Mouse (Mus musculus) v-Abl transformed pro-B cells (cell line): Measurements from ENCODE around the gene Aamdc.

Source experiments
- in situ Hi-C, 2 experiments: fragments of 400-800 bp; cut with MboI; formaldehyde crosslinking; loops; one replicate each; pipeline ENCODE4 v1.15.1; 2025; ENCODE audit not compliant: unreplicated experiment in 2 of 2

Aamdc gene

GRCm38 (mm10) chr7:97579067-97579975 is at the start of gene Aamdc, which contains the start of gene Rsf1:
Aamdc (minus strand) TSS chr7:97579497.
Rsf1 (plus strand) TSS chr7:97579889.
- in situ Hi-C loops: loop anchor here in 1 of 2 experiments (5.0 to 10.0 kb wide), 3 partner anchors 97 to 155 kb away; partner anchors contain the start of genes Clns1a and Ints4

- in situ Hi-C loops: no loop called here
Observed at GRCm38 (mm10) chr7:97623402-97623801, 44.1 kb upstream of the Aamdc start.

- in situ Hi-C loops: no loop called here
Observed at GRCm38 (mm10) chr7:97622676-97623075, 43.4 kb upstream of the Aamdc start.

GRCm38 (mm10) chr7:97621346-97621745 is 42.0 kb upstream of the Aamdc start:
- in situ Hi-C loops: no loop called here

- in situ Hi-C loops: no loop called here
Observed at GRCm38 (mm10) chr7:97598548-97598947, 19.3 kb upstream of the Aamdc start.

DNA sequence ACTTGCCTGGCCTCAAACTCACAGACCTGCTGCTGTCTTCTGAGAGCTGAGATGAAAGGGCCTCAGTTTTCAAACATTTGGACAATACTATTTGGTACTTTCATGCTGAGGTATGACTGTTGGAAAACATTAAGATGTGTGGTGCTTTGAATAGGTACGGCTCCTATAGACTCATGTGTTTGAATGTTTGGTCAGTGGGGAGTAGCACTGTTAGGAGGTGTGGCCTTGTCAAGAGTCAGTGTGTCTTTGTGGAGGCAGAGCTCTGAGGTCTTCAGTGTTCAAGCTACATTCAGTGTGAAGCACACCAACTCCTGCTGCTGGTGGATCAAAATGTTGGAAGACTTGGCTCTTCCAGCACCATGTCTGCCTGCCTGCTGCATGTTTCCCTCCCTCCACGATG is 14.2 kb upstream of the Aamdc start:
- in situ Hi-C loops: no loop called here

GRCm38 (mm10) chr7:97592396-97592795 is 13.1 kb upstream of the Aamdc start:
- in situ Hi-C loops: no loop called here

- in situ Hi-C loops: no loop called here
Observed at GRCm38 (mm10) chr7:97591336-97591735, 12.0 kb upstream of the Aamdc start.

DNA sequence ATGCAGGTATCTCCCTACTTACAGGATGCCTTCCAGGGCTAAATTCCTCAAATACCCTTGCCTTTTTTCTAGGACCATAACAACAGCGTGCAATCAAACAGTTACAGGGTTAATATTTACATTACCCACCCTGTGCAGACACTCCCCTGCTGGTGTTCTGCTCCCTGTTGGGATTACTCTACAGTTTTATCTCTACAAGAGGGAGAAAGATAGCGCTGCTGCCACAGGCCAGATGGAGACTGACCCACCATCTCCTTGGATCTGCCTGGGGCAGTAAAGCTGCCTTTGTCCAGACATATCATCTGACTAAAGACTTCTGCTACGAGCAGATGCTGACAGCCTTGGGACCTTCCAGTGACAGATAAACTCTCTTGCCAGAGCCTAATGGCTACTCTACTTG is 11.2 kb upstream of the Aamdc start:
- in situ Hi-C loops: no loop called here

DNA sequence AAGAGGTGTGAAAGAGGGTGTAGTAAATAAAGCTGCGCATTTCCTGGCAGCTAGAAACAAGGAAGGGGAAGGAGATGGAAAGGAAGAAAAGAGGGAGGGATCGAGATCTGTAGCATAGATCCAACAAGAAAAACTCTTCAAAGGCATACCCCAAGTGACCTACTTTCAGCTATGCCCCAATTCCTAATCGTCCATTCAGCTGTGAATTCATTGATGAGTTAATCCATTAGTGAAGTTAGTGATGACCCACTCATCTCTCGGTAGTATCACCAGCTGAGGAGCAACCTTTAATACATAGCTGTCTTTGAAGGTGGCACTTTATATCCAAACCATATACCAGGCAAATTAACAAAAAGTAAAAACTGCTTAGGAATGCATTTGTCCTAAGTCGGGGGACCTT is 9.2 kb upstream of the Aamdc start:
- in situ Hi-C loops: loop anchor here (5.0 to 10.0 kb wide), 2 partner anchors 86 to 106 kb away; partner anchors contain the start of gene Ints4 (in 1 of the 2)

GRCm38 (mm10) chr7:97580843-97581214 is 1.5 kb upstream of the Aamdc start:
- in situ Hi-C loops: loop anchor here in 1 of 2 experiments (10.0 kb wide), 1 partner anchor 94 kb away; no protein-coding TSS in a partner anchor

GRCm38 (mm10) chr7:97579976-97580842 is 912 bp upstream of the Aamdc start:
- in situ Hi-C loops: loop anchor here in 1 of 2 experiments (5.0 to 10.0 kb wide), 4 partner anchors 95 to 155 kb away; partner anchors contain the start of genes Clns1a and Ints4

DNA sequence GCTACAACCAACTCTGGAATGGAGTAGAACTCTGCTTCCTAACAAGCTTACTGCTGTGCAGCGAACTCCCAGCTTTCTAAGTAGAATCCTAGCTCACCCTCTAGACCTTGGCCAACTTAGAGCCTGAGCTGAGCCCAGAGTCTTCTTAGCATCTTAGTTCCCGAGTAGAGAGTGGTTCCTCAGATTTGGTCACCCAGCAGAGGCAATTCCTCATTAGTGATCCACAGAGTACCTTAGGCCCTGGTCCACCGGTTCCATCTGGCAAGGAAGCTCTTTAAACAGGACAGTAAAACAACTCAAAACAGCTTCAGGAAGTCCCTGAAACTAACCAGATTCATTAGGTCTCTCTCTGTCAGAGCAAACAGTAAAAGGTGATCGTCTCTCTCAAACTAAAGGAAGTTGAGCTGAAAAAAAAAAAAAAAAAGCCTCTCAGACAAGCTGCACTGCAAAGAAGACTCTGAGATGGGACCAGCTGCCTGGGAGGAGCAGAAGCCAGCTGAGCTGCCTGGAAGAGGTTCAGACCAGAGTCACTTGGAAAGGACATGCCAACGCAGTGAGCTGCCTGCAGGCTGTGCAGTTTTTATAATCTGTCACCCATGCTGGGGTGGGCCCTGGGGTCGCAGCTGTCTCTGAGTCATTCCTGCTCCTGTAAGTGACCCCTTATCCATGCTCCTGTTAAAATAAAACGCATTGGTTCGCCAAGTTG is 783 bp downstream of the Aamdc start:
- in situ Hi-C loops: loop anchor here in 1 of 2 experiments (5.0 to 10.0 kb wide), 3 partner anchors 96 to 154 kb away; partner anchors contain the start of genes Clns1a and Ints4

- in situ Hi-C loops: loop anchor here (10.0 to 25.0 kb wide), 3 partner anchors 124 to 146 kb away; partner anchors contain the start of gene Clns1a (in 1 of the 2)
Observed at GRCm38 (mm10) chr7:97570389-97570788, 8.9 kb downstream of the Aamdc start.

DNA sequence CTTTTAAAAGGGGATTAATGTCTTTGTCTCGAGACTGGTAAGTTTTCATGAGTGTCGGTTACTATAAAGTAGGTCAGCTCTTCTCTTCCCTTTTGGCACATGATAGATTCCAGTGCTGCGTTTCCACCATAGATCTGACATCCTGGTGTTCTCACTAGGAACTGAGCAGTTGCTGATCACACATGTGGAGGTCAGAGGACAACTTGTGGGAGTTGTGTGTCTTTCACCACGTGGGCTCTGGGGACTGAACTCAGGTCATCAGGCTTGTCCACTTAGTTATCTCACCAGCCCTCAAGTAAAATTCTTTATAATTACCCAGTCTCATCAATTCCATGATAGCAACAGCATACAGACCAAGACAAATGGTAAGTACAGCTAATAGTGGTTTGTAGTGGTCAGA is 9.9 kb downstream of the Aamdc start:
- in situ Hi-C loops: loop anchor here in 1 of 2 experiments (25.0 kb wide), 1 partner anchor 132 kb away; no protein-coding TSS in a partner anchor

- in situ Hi-C loops: loop anchor here in 1 of 2 experiments (25.0 kb wide), 1 partner anchor 126 kb away; no protein-coding TSS in a partner anchor
Observed at GRCm38 (mm10) chr7:97563576-97563975, 15.7 kb downstream of the Aamdc start.

GRCm38 (mm10) chr7:97550673-97551072 is 28.6 kb downstream of the Aamdc start:
- in situ Hi-C loops: loop anchor here in 1 of 2 experiments (25.0 kb wide), 1 partner anchor 113 kb away; no protein-coding TSS in a partner anchor

DNA sequence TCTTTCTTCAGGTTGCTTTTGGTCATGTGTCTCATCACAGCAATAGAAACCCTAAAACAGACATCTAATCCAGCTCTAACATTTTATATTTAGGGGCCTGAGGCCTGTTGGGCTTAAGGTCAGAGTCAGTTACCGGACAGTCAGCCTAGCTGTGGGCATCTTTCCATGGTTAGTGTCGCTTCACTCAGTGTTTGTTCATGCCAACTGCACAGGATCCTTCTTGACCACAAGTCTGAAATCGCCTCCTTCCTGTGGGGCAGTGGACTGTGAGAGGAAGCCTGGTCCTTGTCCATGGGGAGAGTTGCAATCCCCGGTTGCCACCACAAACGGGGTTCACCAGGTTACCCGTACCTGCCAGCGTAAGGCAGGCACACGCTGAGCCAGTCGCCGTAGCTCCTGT is 30.0 kb downstream of the Aamdc start:
- in situ Hi-C loops: no loop called here

DNA sequence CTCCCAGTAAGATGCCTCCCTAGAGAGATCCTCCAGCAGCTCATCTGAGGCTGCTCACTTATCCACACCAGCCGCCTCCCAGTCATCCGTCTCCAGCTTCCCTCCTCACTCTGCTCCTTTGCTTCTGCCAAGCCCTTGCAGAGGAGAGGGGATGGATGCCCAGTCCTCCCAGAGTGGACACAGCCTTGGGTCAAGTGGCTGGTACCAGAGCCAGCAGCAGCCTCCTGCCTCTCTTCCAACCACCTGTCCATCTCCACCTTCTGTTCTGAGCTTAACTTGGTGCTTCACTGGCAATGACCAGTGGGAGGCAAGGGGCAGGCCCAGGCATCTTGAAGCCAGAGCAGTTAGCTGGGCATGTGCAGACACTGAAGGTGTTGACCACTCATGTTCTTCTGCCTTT is 32.8 kb downstream of the Aamdc start:
- in situ Hi-C loops: no loop called here

DNA sequence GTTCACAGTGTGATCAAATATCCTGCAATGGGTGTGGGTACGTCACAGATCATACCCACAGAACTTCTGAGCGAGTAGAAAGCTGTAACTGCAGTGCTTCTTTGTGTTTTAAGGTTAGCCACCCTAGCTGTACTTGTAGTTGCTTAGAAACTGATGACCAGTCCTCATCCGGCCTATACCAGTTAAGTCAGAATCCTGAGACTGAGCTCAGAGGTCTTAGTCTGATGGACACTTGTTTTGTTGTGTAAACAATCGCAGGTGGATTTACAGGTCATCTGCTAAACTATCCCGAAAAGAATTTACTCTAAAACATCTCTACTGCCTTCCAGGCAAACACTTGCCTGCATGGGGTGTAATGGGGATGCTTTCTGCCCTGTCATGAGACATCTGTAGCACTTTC is 42.7 kb downstream of the Aamdc start:
- in situ Hi-C loops: no loop called here
